Comparison of ENCODE assay signal across 9 mouse cellular contexts in genomic region chr3:144664363-144665299, GRCm38 (mm10). TPM values are rescaled to one million over a fixed set of nuclear protein-coding genes. Genes with fewer than 3 reads are reported as not detected.
DNase-seq lines count a peak whose midpoint lies in the region; ATAC-seq and TF ChIP-seq lines count a peak whose summit lies in the region.
"Had no signal": no experiment of that assay in that cellular context is flagged by ENCODE, and none has a peak within 500 bp of the region (broad histone marks: within the 10 kb centered on the region; RNA-seq: fewer than 3 reads in every experiment).

No protein-coding gene starts in this region.

- H3K27ac ChIP-seq in hindbrain, embryonic 12.5 days, result 0 out of 2 replicates have a peak overlapping the region, but pooled peaks have one; percentile 40
- no peak overlapping the region for H3K27ac ChIP-seq in limb, embryonic 14.5 days (replicated peaks; ENCODE audit: low read depth, low read length)
- H3K27ac ChIP-seq in stomach, embryonic 15.5 days, result no peak overlapping the region

- DNase-seq in adrenal gland, postnatal 10 days, result peak; percentile 54
- DNase-seq in forelimb bud, embryonic 11.5 days (ENCODE audit: low read depth, low spot score), result peak; percentile 40
- peak; percentile 29 for DNase-seq in limb, embryonic 14.5 days (ENCODE audit: low spot score)
- no peak for DNase-seq in layer of hippocampus, adult 9-11 months
- no peak for DNase-seq in left cerebral cortex, postnatal 25 days (ENCODE audit: low spot score in 2 of 2)

- H3K4me2 ChIP-seq in hindbrain, embryonic 12.5 days (replicated peaks), result peak overlapping the region; percentile 21
- no peak overlapping the region for H3K4me2 ChIP-seq in limb, embryonic 14.5 days (replicated peaks; ENCODE audit: low read depth, low read length, severe bottlenecking)
- H3K4me2 ChIP-seq in stomach, embryonic 15.5 days, result peak overlapping the region; percentile 30

- H3K4me3 ChIP-seq in hindbrain, embryonic 12.5 days, result no peak overlapping the region
- H3K4me3 ChIP-seq in limb, embryonic 14.5 days (replicated peaks; ENCODE audit: low read length), result no peak overlapping the region
- H3K4me3 ChIP-seq in stomach, embryonic 15.5 days (replicated peaks), result no peak overlapping the region

- TF ChIP-seq POLR2A in limb, embryonic 14.5 days (IDR thresholded peaks at IDR 0.05; ENCODE audit: borderline replicate concordance, extremely low read depth, insufficient read depth, insufficient read length), result no peak

- H3K9ac ChIP-seq in hindbrain, embryonic 12.5 days, result no peak overlapping the region
- no peak overlapping the region for H3K9ac ChIP-seq in limb, embryonic 14.5 days (ENCODE audit: low read depth, low read length, severe bottlenecking)
- no peak overlapping the region for H3K9ac ChIP-seq in stomach, embryonic 15.5 days
- H3K9ac ChIP-seq: liver, embryonic 14.5 days had no signal

- WGBS in hindbrain, embryonic 12.5 days, result 47% methylated on average over 22 of the region's 22 CpGs
- WGBS in limb, embryonic 14.5 days, result 37% methylated on average over 22 of the region's 22 CpGs
- WGBS in stomach, embryonic 15.5 days, result 22% methylated on average over 22 of the region's 22 CpGs

- H3K27me3 ChIP-seq in hindbrain, embryonic 12.5 days, result no peaks in the 10 kb centered on the region
- no peaks in the 10 kb centered on the region for H3K27me3 ChIP-seq in limb, embryonic 14.5 days (ENCODE audit: control insufficient read depth, insufficient read depth, low read length)
- no peaks in the 10 kb centered on the region; the same call in 1 of the 2 replicates for H3K27me3 ChIP-seq in stomach, embryonic 15.5 days (replicated peaks)

- peak; percentile 77; the same call in 1 of the 2 replicates for ATAC-seq in hindbrain, embryonic 12.5 days (ENCODE audit: low FRiP score)
- peak; percentile 63; the same call in 1 of the 2 replicates for ATAC-seq in limb, embryonic 14.5 days (ENCODE audit: low FRiP score, low read depth)
- ATAC-seq in stomach, embryonic 15.5 days (ENCODE audit: insufficient read depth, low FRiP score, low read depth), result peak; percentile 47; the same call in 1 of the 2 replicates
- ATAC-seq in erythroblast, adult 5-6 weeks (replicated peaks; ENCODE audit: low FRiP score, poor library complexity, severe bottlenecking), result no peak

- intact Hi-C loops in left cerebral cortex, postnatal 25 days (cut with DNase I), result no loop called here

- peaks cover 12% of the 10 kb centered on the region for H3K4me1 ChIP-seq in hindbrain, embryonic 12.5 days
- no peaks in the 10 kb centered on the region for H3K4me1 ChIP-seq in limb, embryonic 14.5 days (ENCODE audit: control insufficient read depth, insufficient read depth, low read length)
- peaks cover 4% of the 10 kb centered on the region; the same call in 1 of the 2 replicates for H3K4me1 ChIP-seq in stomach, embryonic 15.5 days

- H3K36me3 ChIP-seq in hindbrain, embryonic 12.5 days, result no peaks in the 10 kb centered on the region
- H3K36me3 ChIP-seq in limb, embryonic 14.5 days (ENCODE audit: control insufficient read depth, insufficient read depth, low read length), result no peaks in the 10 kb centered on the region
- H3K36me3 ChIP-seq in stomach, embryonic 15.5 days, result no peaks in the 10 kb centered on the region

- no peaks in the 10 kb centered on the region for H3K9me3 ChIP-seq in hindbrain, embryonic 12.5 days (replicated peaks)
- H3K9me3 ChIP-seq in limb, embryonic 14.5 days (ENCODE audit: control insufficient read depth, low read length), result no peaks in the 10 kb centered on the region
- no peaks in the 10 kb centered on the region for H3K9me3 ChIP-seq in stomach, embryonic 15.5 days

RNA-seq across cellular contexts. Expression of gene Sh3glb1, which starts 55.5 kb away (rescaled TPM):
- 100 to 1,000 TPM; 271 to 286 TPM for total RNA-seq in adrenal gland, postnatal 10 days (2021)
- 115 and 123 TPM in 2 replicates for polyA plus RNA-seq in hindbrain, embryonic 12.5 days (2016; fragmentation: Nextera tagmentation; extraction: Ambion mirVana)
- polyA plus RNA-seq in limb, embryonic 14.5 days (2012; rRNA removed), result 25.9 and 30.3 TPM in 2 replicates
- 123 and 138 TPM in 2 replicates for polyA plus RNA-seq in limb, embryonic 14.5 days (2014; fragmentation: Nextera tagmentation; extraction: Ambion mirVana)
- polyA plus RNA-seq in stomach, embryonic 15.5 days (2015; fragmentation: Nextera tagmentation; extraction: Ambion mirVana), result 98.1 and 103 TPM in 2 replicates
- 120 and 163 TPM in 2 replicates for total RNA-seq in erythroblast, adult 5-6 weeks (2015; ENCODE audit: low replicate concordance)
- total RNA-seq in erythroblast, adult 5-6 weeks (2017; ENCODE audit: low replicate concordance), result 118 and 151 TPM in 2 replicates
- 10 to 100 TPM; 65.1 to 68.2 TPM for total RNA-seq in left cerebral cortex, postnatal 25 days (2021)

Comparison
In these comparisons a context has a peak if more than half of its experiments do, and no peak if none do; other contexts are left out.
1. DNase-seq: peak in adrenal gland, postnatal 10 days (single experiment), forelimb bud, embryonic 11.5 days (single experiment) and limb, embryonic 14.5 days (single experiment); none in layer of hippocampus, adult 9-11 months (single experiment) and left cerebral cortex, postnatal 25 days (0 of 2).